8 mouse cellular contexts compared by ENCODE assay signal in the genomic region with DNA sequence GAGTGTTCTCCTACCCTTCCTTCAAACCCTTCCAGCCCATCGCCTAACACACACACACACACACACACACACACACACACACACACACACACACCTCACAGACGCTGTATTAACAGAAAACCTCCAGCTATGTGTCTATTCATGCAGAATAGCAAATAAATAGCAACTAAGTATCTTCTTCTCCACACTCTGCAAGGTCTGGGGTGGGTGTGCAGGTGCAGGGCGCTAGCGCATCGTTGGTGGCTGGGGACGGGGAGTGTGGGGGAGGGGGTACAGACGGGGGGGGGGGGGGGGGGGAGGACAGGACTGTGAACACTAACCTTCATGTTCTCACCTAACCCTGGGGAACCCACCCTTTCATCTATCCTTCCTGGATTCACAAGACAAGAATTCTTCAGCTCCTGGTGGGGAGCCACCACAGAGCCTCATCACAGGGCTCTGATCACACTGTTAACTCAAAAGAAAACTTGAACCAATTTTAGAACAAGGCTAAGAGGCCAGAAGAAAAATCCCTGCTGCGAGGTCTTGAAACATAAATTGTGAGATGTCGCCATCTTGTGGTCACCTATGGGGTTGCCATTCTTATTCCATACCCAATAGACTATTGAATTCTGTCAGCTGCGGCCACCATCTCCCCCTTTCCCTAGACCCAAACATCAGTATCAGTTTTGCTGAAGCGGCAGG.
DNase-seq lines count a peak whose midpoint lies in the region; ATAC-seq and TF ChIP-seq lines count a peak whose summit lies in the region.

No protein-coding gene starts in this region.

- 24% methylated on average over 7 of the region's 11 CpGs for WGBS in heart, embryonic 13.5 days
- 20% methylated on average over 9 of the region's 11 CpGs for WGBS in lung, adult 2 months

- peaks cover 0 to 5% of the 10 kb centered on the region in 2 experiments; a peak in 2 of 4 replicates for H3K4me1 ChIP-seq in CH12.LX (ENCODE audit: control insufficient read depth in 1 of 2, insufficient read depth in 2 of 2)
- no peaks in the 10 kb centered on the region for H3K4me1 ChIP-seq in heart, embryonic 13.5 days
- no peaks in the 10 kb centered on the region for H3K4me1 ChIP-seq in lung, adult 2 months (ENCODE audit: control insufficient read depth, insufficient read depth, low read length)

- H3K9me3 ChIP-seq in CH12.LX (replicated peaks; ENCODE audit: low read length) = no peaks in the 10 kb centered on the region
- no peaks in the 10 kb centered on the region; the same call in 1 of the 2 replicates for H3K9me3 ChIP-seq in heart, embryonic 13.5 days

- no peak for TF ChIP-seq POLR2A in CH12.LX (IDR thresholded peaks at IDR 0.05; ENCODE audit: low read depth, low read length)
- no peak for TF ChIP-seq POLR2A in lung, adult 2 months (IDR thresholded peaks at IDR 0.05; ENCODE audit: borderline replicate concordance, extremely low read depth, low read depth, low read length)

- no peaks in the 10 kb centered on the region for H3K27me3 ChIP-seq in CH12.LX (replicated peaks)
- no peaks in the 10 kb centered on the region for H3K27me3 ChIP-seq in heart, embryonic 13.5 days (replicated peaks)

- peak; percentile 70 to 88; a peak in 3 of 4 replicates for TF ChIP-seq CTCF in CH12.LX (conservative IDR thresholded peaks at IDR 0.05 in 1 of 2, IDR thresholded peaks at IDR 0.05 in 1 of 2; ENCODE audit: low read depth in 2 of 2, low read length in 2 of 2)
- TF ChIP-seq CTCF in lung, adult 2 months (IDR thresholded peaks at IDR 0.05; ENCODE audit: insufficient read depth, low read length) = peak; percentile 33; the same call in 1 of the 2 replicates

- peak; percentile 91 for TF ChIP-seq RAD21 in CH12.LX (IDR thresholded peaks at IDR 0.05; ENCODE audit: low read depth, low read length)

- H3K4me2 ChIP-seq in CH12.LX (ENCODE audit: insufficient read depth, low read depth, poor library complexity, severe bottlenecking) = peak overlapping the region; percentile 67
- H3K4me2 ChIP-seq in heart, embryonic 13.5 days = peak overlapping the region; percentile 44; the same call in 1 of the 2 replicates

- H3K27ac ChIP-seq in CH12.LX (ENCODE audit: insufficient read depth, low read depth) = no peak overlapping the region
- H3K27ac ChIP-seq in heart, embryonic 13.5 days (replicated peaks) = no peak overlapping the region

- no peak for ATAC-seq in heart, embryonic 13.5 days (ENCODE audit: extremely low read depth, insufficient number of reproducible peaks, low FRiP score, low TSS enrichment)

- no peak for TF ChIP-seq EP300 in CH12.LX (IDR thresholded peaks at IDR 0.05; ENCODE audit: low read length)

- peak; percentile 68 for DNase-seq in CH12.LX (ENCODE audit: extremely low read depth)
- DNase-seq in adrenal gland, adult 8-10 months = peak; percentile 17
- DNase-seq in embryo, embryonic 11.5 days (ENCODE audit: low read depth, low spot score) = peak; percentile 51
- peak; percentile 63 for DNase-seq in kidney, postnatal 14 days
- peak; percentile 36 for DNase-seq in lung, adult 2 months
- peak; percentile 20 for DNase-seq in ovary, postnatal 36 days (ENCODE audit: low spot score)
- peak; percentile 33 for DNase-seq in urinary bladder, postnatal 36 days (ENCODE audit: low spot score in 2 of 2)

- H3K9ac ChIP-seq in CH12.LX (ENCODE audit: insufficient read depth, low read depth) = no peak overlapping the region
- H3K9ac ChIP-seq in heart, embryonic 13.5 days = no peak overlapping the region

- no peaks in the 10 kb centered on the region for H3K36me3 ChIP-seq in CH12.LX (replicated peaks in 1 of 2; ENCODE audit: control insufficient read depth in 1 of 2, insufficient read depth in 1 of 2, low read length in 1 of 2)
- H3K36me3 ChIP-seq in heart, embryonic 13.5 days = no peaks in the 10 kb centered on the region

- H3K79me2 ChIP-seq in CH12.LX (replicated peaks; ENCODE audit: control insufficient read depth, extremely low read depth, insufficient read depth, poor library complexity, severe bottlenecking) = no peaks in the 10 kb centered on the region

- H3K4me3 ChIP-seq in CH12.LX (replicated peaks in 1 of 3; ENCODE audit: low read depth in 2 of 3, low read length in 2 of 3, poor library complexity in 1 of 3) = no peak overlapping the region
- H3K4me3 ChIP-seq in heart, embryonic 13.5 days = no peak overlapping the region
- H3K4me3 ChIP-seq in lung, adult 2 months (replicated peaks; ENCODE audit: extremely low read depth, low read depth, low read length) = no peak overlapping the region

- in situ Hi-C loops in CH12.LX (cut with MboI; ENCODE audit: low pct_ligation_motif_present, low pct_unique_long_range_greater_than_20kb, low sequenced_read_pairs) = loop anchor here (25.0 kb wide), 1 partner anchor 208 kb away; no protein-coding TSS in a partner anchor

- dilution Hi-C loops in CH12.LX (cut with MboI; ENCODE audit: extremely low pct_ligation_motif_present, extremely low pct_unique_long_range_greater_than_20kb, low sequenced_read_pairs) = no loop called here

TF ChIP-seq in CH12.LX, 34 proteins besides CTCF, POLR2A, EP300 and RAD21:
- TF ChIP-seq MEF2A (IDR thresholded peaks at IDR 0.05; ENCODE audit: borderline replicate concordance, low read depth, low read length) = peak; percentile 81; the same call in 1 of the 2 replicates
- no peak for TF ChIP-seq NELFE (IDR thresholded peaks at IDR 0.05; ENCODE audit: low read depth, low read length)
- TF ChIP-seq IRF4 (IDR thresholded peaks at IDR 0.05; ENCODE audit: low read depth, low read length) = peak; percentile 27; the same call in 1 of the 2 replicates
- TF ChIP-seq SMC3 (IDR thresholded peaks at IDR 0.05; ENCODE audit: low read depth, low read length) = peak; percentile 65

Comparison
In these comparisons a context has a peak if more than half of its experiments do, and no peak if none do; other contexts are left out.
1. DNase-seq: peak in every context shown above with its lines; median percentile 68 in CH12.LX; 63 in kidney, postnatal 14 days; 51 in embryo, embryonic 11.5 days; 36 in lung, adult 2 months; 33 in urinary bladder, postnatal 36 days; 20 in ovary, postnatal 36 days; 17 in adrenal gland, adult 8-10 months.